Mouse (Mus musculus) spleen, adult 2 months (tissue): ENCODE results near the gene Cldn19.

Source experiments
- CTCF ChIP-seq: fragments of 200-500 bp; IDR thresholded peaks from 2 replicates; pipeline ENCODE4 v1.5.1; 2011; ENCODE audit warnings: mild to moderate bottlenecking, inconsistent platforms; ENCODE audit not compliant: insufficient read depth, insufficient read length, insufficient replicate concordance; ENCODE audit errors: extremely low read depth
- POLR2A ChIP-seq: fragments of 200-500 bp; IDR thresholded peaks from 2 replicates; pipeline ENCODE4 v1.6.1; 2011; ENCODE audit warnings: low read depth, low read length, inconsistent platforms

DNA sequence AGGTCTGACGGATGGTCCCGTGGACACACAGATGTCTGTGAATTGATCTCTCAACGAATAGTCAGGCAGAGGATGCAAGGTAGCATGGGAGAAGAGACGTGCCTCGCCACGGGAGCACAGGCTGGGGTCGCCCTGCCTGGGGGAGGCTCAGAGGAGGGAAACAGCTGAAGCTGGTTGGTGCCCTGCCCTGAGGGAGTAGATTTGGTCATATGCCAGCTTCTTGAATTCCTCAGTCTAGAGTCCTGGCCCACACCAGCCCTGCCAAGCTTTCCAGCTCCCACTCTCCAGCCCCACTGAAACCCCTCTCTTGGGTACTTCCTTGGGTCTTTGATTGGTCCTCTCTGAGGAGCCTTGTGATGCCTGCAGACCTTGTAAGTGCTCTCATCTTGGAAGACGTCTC is 38.5 kb upstream of the Cldn19 start:
- TF ChIP-seq POLR2A (no peak), CTCF (no peak)
